Mouse (Mus musculus): ENCODE measurements around the gene Rpl36al. TPM values are rescaled to one million over a fixed set of nuclear protein-coding genes. Genes with fewer than 3 reads are reported as not detected.

Rpl36al gene
- 369 and 374 TPM in 2 replicates for polyA plus RNA-seq (2015; fragmentation: Nextera tagmentation; extraction: Ambion mirVana)

DNA sequence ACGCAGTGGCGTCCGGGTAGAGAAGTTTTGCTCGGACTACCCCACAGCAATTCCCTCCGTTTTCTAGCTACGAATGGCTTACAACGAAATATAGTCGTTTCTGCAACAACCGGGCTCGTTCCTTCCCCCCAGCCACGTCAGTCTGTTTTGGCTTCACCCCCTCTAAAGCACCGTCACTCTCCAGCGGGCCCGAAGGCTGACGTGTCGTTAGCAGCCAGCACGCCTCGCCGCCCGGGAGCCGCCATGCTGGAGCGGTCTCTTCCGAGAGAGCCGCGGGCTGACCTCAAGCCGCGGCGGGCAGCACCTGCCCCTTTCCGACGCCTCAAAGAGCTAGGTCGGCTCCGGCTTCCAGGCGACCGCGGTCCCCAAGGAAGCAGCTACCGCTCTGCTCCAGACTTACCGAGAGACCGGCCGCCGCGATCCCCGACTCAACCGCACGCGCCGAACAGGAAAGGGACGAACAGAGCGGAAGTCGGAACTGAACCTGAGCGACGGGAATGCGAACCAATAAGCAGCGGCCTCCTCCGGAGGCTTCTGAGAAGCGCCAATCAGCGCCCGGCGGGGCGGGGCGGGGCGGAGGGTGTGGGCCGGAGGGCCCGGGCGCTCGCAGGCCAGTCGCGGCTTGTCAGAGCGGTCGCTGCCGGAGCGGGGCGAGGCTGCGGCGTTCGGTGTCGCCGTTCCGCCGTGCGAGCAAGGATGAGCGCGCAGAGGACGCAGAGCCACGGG, at the start of gene Rpl36al, which contains the start of gene Mgat2:
Gene Rpl36al, minus strand, starts transcription at position 501 of the 726 bp plus-strand sequence.
Gene Mgat2, plus strand, starts transcription at position 575 of the 726 bp plus-strand sequence.
- H3K36me3 ChIP-seq = peaks cover 19% of the 10 kb centered on the region
- peak within 1 kb of the TSS; percentile 90 for H3K4me3 ChIP-seq (replicated peaks)
- H3K4me2 ChIP-seq (replicated peaks) = peak within 1 kb of the TSS; percentile 90
- H3K9me3 ChIP-seq = no peaks in the 10 kb centered on the region
- ATAC-seq = peak; percentile 99
- under 1% methylated on average over 80 of the region's 84 CpGs for WGBS
- peaks cover 28% of the 10 kb centered on the region for H3K4me1 ChIP-seq (replicated peaks)
- H3K9ac ChIP-seq (replicated peaks) = peak within 1 kb of the TSS; percentile 92
- H3K27me3 ChIP-seq = no peaks in the 10 kb centered on the region
- peak within 1 kb of the TSS; percentile 94 for H3K27ac ChIP-seq

DNA sequence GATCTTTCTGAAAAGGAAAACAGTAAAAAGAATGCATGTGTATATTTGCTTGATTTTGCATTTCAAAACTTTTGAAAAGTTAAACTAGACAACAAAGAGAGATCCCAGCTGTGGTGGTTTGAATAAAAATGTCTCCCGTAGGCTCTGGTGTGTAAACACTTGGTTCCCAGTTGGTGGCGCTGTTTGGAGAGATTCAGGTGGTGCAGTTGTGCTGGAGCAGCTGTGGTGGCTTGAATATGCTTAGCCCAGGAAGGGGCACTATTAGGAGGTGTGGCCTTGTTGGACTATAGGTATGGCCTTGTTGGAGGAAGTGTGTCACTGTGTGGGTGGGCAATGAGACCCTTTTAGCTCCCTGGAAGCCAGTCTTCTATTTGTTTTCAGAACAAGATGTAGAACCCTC, 45.4 kb upstream of the Rpl36al start:
- H3K4me1 ChIP-seq (replicated peaks) = 0 out of 2 replicates have a peak, but pooled peaks cover 5% of the 10 kb centered on the region
- WGBS = 61% methylated on average over 2 of the region's 2 CpGs
- H3K4me3 ChIP-seq (replicated peaks) = no peak overlapping the region
- no peaks in the 10 kb centered on the region for H3K27me3 ChIP-seq
- ATAC-seq = no peak
- no peaks in the 10 kb centered on the region for H3K9me3 ChIP-seq
- H3K4me2 ChIP-seq (replicated peaks) = no peak overlapping the region
- no peak overlapping the region for H3K9ac ChIP-seq (replicated peaks)
- H3K27ac ChIP-seq = no peak overlapping the region
- H3K36me3 ChIP-seq = no peaks in the 10 kb centered on the region

DNA sequence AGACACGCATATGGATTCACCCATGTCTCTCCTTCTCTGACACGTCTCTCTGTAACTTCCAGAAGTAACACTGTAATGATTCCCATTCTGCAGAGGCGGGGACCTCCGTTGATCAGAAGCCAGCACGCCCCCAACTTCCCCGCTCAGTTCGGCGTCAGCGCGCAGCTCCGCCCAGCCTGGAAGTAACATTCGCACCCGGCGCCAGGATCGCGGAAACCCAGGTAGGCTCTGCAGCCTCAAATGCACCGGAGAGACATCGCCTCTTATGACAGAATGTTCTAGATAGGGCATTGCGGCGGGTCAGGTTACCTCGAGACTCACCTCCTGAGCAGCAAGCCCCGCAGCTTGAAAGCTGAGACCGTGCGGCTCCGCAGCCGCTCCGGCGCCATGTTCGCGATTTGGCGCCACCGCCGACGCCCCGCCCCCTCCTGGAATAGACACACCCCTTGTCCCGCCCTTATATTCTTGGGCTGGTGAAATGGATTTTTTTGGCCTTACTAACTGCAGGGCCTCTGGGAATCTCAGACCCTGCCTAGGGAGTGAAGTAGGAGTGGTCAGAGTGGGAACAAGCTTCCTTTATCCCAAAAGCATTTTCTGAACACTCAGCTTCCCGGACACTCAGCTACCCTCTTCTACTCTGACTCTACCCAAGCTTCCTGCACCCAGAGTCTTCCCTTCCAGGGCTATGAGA, 44.0 kb upstream of the Rpl36al start, which contains the start of gene Pole2:
Gene Pole2, minus strand, starts transcription at position 420 of the 691 bp plus-strand sequence.
- H3K27me3 ChIP-seq = no peaks in the 10 kb centered on the region
- H3K4me1 ChIP-seq (replicated peaks) = 0 out of 2 replicates have a peak, but pooled peaks cover 5% of the 10 kb centered on the region
- peak within 1 kb of the TSS; percentile 64 for H3K9ac ChIP-seq (replicated peaks)
- under 1% methylated on average over 37 of the region's 37 CpGs for WGBS
- H3K4me2 ChIP-seq (replicated peaks) = peak within 1 kb of the TSS; percentile 60
- no peaks in the 10 kb centered on the region for H3K9me3 ChIP-seq
- H3K27ac ChIP-seq = 0 out of 2 replicates have a peak within 1 kb of the TSS, but pooled peaks have one; percentile 26
- peak within 1 kb of the TSS; percentile 70 for H3K4me3 ChIP-seq (replicated peaks)
- ATAC-seq = peak; percentile 95
- H3K36me3 ChIP-seq = no peaks in the 10 kb centered on the region

- 90% methylated on average over 19 of the region's 19 CpGs for WGBS
Measured at GRCm38 (mm10) chr12:69220613-69221277, 36.9 kb upstream of the Rpl36al start.

DNA sequence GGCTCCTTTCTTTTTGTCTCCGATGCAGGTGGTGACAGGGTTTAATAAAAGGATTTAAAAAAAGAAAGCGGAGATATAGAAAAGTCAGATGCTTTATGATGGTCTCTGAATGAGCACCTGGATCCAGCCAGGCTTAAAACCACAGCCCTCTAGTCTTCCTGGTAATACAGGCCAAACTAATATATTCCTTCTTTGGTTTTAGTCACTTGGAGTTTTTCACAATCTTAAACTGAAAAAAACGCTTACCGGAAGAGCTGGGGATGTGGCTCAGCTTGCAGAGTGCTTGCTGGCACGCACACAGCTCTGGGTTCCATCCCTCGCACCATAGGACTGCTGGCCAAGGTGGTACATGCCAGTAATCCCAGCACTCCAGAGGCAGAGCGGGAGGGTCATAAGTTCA, 32.7 kb upstream of the Rpl36al start:
- H3K27ac ChIP-seq = no peak overlapping the region
- no peak overlapping the region for H3K4me2 ChIP-seq (replicated peaks)
- 96% methylated on average over 7 of the region's 7 CpGs for WGBS
- H3K36me3 ChIP-seq = peaks cover 21% of the 10 kb centered on the region
- H3K9me3 ChIP-seq = no peaks in the 10 kb centered on the region
- no peak overlapping the region for H3K9ac ChIP-seq (replicated peaks)
- H3K4me3 ChIP-seq (replicated peaks) = no peak overlapping the region
- no peaks in the 10 kb centered on the region for H3K4me1 ChIP-seq (replicated peaks)
- ATAC-seq = no peak
- H3K27me3 ChIP-seq = no peaks in the 10 kb centered on the region

More at GRCm38 (mm10) chr12:69220613-69221277, 36.9 kb upstream of the Rpl36al start:
- Histone ChIP-seq H3K27ac (no peak overlapping the region), H3K4me2 (replicated peaks) (no peak overlapping the region), H3K4me3 (replicated peaks) (no peak overlapping the region), H3K36me3 (peaks cover 14% of the 10 kb centered on the region; the same call in 1 of the 2 replicates), H3K9me3 (no peaks in the 10 kb centered on the region), H3K9ac (replicated peaks) (no peak overlapping the region), H3K27me3 (no peaks in the 10 kb centered on the region), H3K4me1 (replicated peaks) (no peaks in the 10 kb centered on the region)
- ATAC-seq = no peak

- WGBS = 87% methylated on average over 3 of the region's 3 CpGs
- H3K36me3 ChIP-seq = peaks cover 13% of the 10 kb centered on the region
- no peaks in the 10 kb centered on the region for H3K4me1 ChIP-seq (replicated peaks)
- H3K27me3 ChIP-seq = no peaks in the 10 kb centered on the region
- no peaks in the 10 kb centered on the region for H3K9me3 ChIP-seq
- H3K4me2 ChIP-seq (replicated peaks) = no peak overlapping the region
- no peak overlapping the region for H3K27ac ChIP-seq
- no peak overlapping the region for H3K4me3 ChIP-seq (replicated peaks)
- no peak for ATAC-seq
- H3K9ac ChIP-seq (replicated peaks) = no peak overlapping the region
Measured at GRCm38 (mm10) chr12:69215000-69215785, 31.3 kb upstream of the Rpl36al start.

GRCm38 (mm10) chr12:69214393-69214792, 30.5 kb upstream of the Rpl36al start:
- WGBS = 94% methylated on average over 7 of the region's 7 CpGs
- H3K4me2 ChIP-seq (replicated peaks) = no peak overlapping the region
- no peak overlapping the region for H3K27ac ChIP-seq
- no peak for ATAC-seq
- H3K4me1 ChIP-seq (replicated peaks) = no peaks in the 10 kb centered on the region
- H3K4me3 ChIP-seq (replicated peaks) = no peak overlapping the region
- H3K36me3 ChIP-seq = peaks cover 13% of the 10 kb centered on the region
- H3K9ac ChIP-seq (replicated peaks) = no peak overlapping the region
- no peaks in the 10 kb centered on the region for H3K9me3 ChIP-seq
- H3K27me3 ChIP-seq = no peaks in the 10 kb centered on the region

GRCm38 (mm10) chr12:69213186-69213777, 29.4 kb upstream of the Rpl36al start:
- H3K4me2 ChIP-seq (replicated peaks) = no peak overlapping the region

GRCm38 (mm10) chr12:69211057-69211456, 27.2 kb upstream of the Rpl36al start:
- Histone ChIP-seq H3K36me3 (peaks cover 7% of the 10 kb centered on the region), H3K9ac (replicated peaks) (no peak overlapping the region), H3K4me2 (replicated peaks) (no peak overlapping the region), H3K27ac (no peak overlapping the region), H3K4me1 (replicated peaks) (no peaks in the 10 kb centered on the region), H3K9me3 (no peaks in the 10 kb centered on the region), H3K27me3 (no peaks in the 10 kb centered on the region), H3K4me3 (replicated peaks) (no peak overlapping the region)
- WGBS = 89% methylated on average over 5 of the region's 5 CpGs
- ATAC-seq = no peak

More at GRCm38 (mm10) chr12:69213186-69213777, 29.4 kb upstream of the Rpl36al start:
- Histone ChIP-seq H3K9me3 (no peaks in the 10 kb centered on the region), H3K36me3 (peaks cover 9% of the 10 kb centered on the region), H3K27me3 (no peaks in the 10 kb centered on the region), H3K27ac (no peak overlapping the region), H3K4me1 (replicated peaks) (no peaks in the 10 kb centered on the region), H3K4me3 (replicated peaks) (no peak overlapping the region), H3K9ac (replicated peaks) (no peak overlapping the region)
- ATAC-seq = no peak
- WGBS = 95% methylated on average over 13 of the region's 13 CpGs

GRCm38 (mm10) chr12:69210056-69210979, 26.4 kb upstream of the Rpl36al start:
- ATAC-seq = no peak
- WGBS = 92% methylated on average over 18 of the region's 18 CpGs
- no peak overlapping the region for H3K4me3 ChIP-seq (replicated peaks)

More at GRCm38 (mm10) chr12:69210056-69210979, 26.4 kb upstream of the Rpl36al start:
- Histone ChIP-seq H3K27ac (no peak overlapping the region), H3K36me3 (peaks cover 7% of the 10 kb centered on the region), H3K4me1 (replicated peaks) (no peaks in the 10 kb centered on the region), H3K27me3 (no peaks in the 10 kb centered on the region), H3K4me2 (replicated peaks) (no peak overlapping the region), H3K9ac (replicated peaks) (no peak overlapping the region), H3K9me3 (no peaks in the 10 kb centered on the region)
